Mouse (Mus musculus) kidney, postnatal 10 days (tissue): ENCODE results near the gene Gm5431.
A peak's percentile ranks its signal among the peaks of the same experiment; 100 is the strongest.
"Not testable (repeated sequence)": the region's sequence is repeated elsewhere in the genome, so short reads cannot be mapped to it uniquely, and the experiment has no call there.

Source experiments
- DNase-seq: peaks from one replicate; pipeline ENCODE4 v3.0.0; 2021; ENCODE audit warnings: mixed read lengths

Gene Gm5431

DNA sequence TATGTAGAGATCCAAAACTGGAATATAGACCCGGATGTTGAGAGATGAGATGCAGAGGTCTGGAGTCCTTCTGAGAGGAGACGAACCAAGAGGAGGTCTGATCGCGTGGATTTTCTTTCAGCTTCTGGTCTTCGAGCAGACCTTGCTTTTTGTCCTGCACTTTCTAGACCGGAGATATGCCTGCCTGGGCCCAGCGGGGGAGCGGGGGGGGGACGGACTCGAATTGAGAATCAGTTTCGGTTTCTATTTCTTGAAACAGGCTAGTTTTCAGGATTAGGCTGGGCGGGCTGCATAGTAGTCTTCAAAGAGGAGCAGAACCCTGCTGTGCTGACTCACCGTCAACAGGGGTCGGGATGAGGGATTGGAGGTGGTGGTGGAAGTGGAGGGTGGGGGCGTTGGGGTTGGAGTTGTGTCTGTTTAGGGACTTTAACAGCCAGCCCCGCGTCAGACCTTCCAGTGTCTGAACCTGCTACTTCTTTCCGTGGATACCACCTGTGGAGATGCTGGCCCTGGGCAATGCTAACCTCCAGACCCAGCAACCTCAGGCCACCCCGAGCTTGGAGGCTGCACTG lies 30.7 kb downstream of the Gm5431 start, which contains the start of gene Irgm1:
Irgm1 (minus strand) TSS at position 483 of the 572 bp plus-strand sequence.
- peak; percentile 86 for DNase-seq

GRCm38 (mm10) chr11:48870781-48871180 lies 31.2 kb downstream of the Gm5431 start:
- DNase-seq = no peak

GRCm38 (mm10) chr11:48869380-48870110 lies 32.5 kb downstream of the Gm5431 start:
- peak; percentile 52 for DNase-seq

DNA sequence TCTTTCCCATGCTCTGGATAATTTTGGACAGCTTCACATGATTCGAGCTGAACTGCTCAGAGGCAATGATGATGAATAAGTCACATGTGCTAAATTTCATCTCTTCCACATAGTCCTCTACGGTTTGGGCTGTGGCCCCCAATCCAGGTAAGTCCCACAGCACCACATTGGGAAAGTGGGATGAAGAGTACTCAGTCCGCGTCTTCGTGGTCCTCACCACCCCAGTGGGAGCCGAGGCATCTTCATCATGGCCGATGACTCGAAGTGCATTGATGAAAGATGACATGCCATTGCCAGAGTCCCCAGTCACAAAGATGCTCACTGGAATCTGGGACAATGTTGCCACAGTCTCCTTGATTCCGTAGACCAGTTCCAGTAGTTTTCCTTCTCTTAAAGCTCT lies 35.5 kb downstream of the Gm5431 start:
- DNase-seq = no peak

DNA sequence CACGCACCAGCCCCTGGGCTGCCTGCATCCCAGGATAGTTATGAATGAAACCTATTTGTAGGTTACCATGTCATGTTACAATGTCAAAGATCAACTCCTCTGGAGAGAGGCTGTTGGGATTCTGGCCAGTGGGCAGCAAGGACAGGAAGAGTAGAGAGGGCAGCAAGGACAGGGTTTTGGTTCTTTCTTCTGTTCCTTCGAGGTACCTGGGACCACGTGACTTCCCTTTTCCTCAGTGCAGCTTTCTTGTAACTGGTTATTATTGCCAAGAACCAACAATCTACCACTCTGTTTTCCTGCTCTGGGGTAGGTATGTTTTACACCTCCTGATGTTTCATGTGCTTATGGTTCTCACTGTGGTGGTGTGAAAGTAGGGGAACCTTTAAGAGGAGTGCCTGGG lies 38.2 kb downstream of the Gm5431 start:
- no peak for DNase-seq

DNA sequence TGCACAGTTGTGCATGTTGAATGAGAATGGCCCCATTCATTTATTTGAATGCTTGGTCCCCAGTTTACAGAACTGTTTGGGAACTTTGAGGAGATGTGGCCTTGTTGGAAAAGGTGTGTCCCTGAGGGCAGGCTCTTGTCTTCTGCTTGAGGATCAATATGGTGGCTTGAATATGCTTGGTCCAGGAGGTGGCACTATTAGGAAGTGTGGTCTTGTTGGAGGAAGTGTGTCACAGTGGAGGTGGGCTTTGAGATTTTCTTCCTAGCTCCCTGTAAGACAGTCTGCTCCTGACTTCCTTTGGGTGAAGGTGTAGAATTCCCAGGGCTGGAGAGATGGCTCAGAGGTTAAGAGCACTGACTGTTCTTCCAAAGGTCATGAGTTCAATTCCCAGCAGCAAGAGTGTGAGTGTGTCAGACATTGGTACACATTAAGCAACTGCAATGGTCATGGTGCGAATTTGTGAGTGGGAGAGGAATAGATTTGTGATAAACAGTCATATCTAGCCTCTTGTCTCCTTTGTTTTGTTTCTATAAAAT lies 39.2 kb downstream of the Gm5431 start:
- no peak for DNase-seq

DNA sequence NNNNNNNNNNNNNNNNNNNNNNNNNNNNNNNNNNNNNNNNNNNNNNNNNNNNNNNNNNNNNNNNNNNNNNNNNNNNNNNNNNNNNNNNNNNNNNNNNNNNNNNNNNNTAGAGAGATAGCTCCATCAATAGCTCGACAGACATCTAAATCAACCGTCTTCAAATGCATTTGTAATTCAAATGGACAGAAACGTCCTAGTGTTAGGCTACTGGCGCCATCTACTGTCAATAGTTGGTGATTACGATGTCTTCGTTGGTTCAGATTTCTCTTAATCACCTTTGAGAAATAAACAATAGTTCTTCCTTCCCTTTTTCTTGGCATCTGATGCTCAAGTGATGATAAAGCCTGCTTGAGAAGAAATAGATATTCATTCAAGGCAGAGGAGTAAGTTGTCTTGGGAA lies 43.0 kb downstream of the Gm5431 start:
- DNase-seq = peak; percentile 75

- peak; percentile 89 for DNase-seq
Observed at GRCm38 (mm10) chr11:48853474-48854180, 48.4 kb downstream of the Gm5431 start.

GRCm38 (mm10) chr11:48852624-48853473 lies 49.2 kb downstream of the Gm5431 start:
- no peak for DNase-seq

- no peak for DNase-seq
Observed at GRCm38 (mm10) chr11:48852190-48852589, 49.8 kb downstream of the Gm5431 start.

DNA sequence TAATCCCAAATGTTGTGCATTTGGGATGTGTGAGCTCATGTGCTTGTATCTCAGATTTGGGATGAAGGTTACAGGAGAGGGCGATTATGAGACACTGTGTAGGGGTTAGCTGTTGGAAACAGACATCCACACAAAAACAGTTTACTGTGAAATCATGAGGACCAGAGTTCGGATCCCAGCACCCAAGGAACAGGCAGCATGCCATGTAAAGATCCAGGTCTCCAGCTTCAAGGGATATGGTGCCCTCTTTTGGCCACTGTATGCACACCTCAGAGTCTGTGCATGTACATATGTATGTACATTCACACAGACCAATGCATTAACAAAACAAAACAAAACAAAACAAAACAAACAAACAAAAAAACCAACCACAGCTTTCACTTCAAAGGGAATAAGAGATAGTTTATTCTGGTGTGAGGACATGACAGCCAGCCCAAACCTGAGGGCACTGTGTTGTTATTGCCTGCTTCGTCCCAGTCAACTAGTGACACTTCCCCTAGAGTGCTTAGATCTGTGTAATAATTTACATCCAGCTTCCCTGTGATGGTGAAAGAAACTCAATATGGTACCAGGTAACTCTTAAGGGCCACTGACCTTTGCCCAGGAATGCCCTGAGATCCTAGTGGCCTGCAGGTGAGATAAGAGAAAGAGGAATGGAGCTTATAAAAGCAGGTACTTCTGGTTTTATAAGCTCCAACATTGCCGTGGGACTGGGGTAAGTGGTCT lies 50.6 kb downstream of the Gm5431 start:
- no peak for DNase-seq

DNA sequence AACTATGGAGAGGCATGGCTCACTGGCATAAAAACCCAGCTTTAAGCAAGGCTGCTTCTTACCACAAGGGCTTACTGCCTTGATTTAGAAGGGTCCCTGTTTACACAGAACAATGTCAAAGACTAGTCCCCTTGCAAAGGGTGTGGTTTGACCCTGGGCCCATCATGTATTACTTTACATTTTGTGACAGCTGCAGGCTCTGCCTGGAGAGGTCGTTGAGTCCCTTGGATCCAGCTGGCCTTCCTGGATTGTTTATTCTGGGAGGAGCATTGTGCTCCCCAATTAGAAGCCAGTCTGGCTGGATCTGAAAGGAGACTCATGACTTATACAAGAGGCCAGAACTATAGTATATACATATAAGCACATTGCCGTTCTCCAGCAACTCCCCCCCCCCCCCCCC lies 51.8 kb downstream of the Gm5431 start:
- DNase-seq = no peak

- DNase-seq = no peak
Observed at GRCm38 (mm10) chr11:48846881-48847280, 55.1 kb downstream of the Gm5431 start.

- not testable (repeated sequence) for DNase-seq
Observed at GRCm38 (mm10) chr11:48846362-48846761, 55.7 kb downstream of the Gm5431 start.

DNA sequence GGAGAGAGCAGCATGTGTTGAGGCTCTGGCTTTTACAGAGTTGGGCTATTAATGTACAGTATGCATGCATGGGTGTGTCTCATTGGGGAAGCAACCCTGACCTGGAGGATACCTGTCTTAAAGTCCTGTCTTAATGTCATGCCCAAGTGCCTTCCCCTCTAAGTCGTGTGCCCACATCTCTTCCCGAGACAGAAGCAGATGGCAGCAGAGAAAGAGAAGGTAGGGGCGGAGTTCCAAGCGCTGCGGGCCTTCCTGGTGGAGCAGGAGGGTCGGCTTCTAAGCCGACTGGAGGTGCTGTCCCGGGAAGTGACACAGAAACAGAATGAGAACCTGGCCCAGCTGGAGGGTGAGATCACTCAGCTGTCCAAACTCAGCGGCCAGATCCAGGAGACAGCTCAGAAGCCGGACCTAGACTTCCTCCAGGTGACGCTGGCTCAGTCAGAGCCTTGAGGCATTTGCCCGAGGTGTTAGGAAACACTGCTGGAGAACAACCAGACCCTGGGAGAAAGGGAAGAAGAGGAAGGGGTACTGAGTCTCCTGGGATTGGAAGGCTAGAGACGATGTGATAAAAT lies 56.7 kb downstream of the Gm5431 start:
- DNase-seq = no peak

DNA sequence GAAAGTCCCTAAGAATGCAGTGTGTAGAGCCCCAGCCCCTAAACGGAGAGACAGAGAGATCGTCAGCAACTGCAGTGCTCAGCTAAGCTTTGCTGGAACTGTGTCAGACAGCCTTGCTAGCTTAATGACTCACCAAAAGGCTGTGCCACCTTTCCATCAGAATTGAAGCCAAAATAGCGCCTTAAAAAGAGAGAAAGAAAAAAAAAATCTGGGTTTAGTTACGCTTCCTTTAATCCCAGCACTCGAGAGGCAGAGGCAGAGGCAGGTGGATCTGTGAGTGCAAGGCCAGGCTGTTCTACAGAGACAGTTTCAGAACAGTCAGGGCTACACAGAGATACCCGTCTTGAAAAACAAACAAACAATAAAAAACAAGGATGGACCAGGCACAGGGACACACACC lies 57.7 kb downstream of the Gm5431 start:
- no peak for DNase-seq

DNA sequence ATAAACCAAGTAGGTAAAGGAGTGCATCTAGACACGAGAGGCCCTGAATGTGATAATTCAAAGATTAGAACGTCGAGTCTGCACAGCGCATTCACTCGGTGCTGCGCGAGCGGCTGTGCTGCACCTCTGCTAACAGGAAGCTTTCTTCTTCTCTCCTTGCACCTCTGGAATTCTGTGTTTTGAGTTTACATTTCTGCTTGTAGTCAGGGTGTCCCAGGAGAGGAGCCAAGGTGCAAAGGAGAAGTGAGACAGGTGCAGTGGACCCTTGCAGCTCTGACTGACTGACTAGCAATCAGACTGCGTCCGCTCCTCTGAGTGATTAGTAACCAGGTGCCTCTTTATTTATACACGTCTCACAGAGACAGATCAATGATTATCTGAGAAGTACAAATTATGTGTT lies 58.8 kb downstream of the Gm5431 start:
- peak; percentile 54 for DNase-seq

DNA sequence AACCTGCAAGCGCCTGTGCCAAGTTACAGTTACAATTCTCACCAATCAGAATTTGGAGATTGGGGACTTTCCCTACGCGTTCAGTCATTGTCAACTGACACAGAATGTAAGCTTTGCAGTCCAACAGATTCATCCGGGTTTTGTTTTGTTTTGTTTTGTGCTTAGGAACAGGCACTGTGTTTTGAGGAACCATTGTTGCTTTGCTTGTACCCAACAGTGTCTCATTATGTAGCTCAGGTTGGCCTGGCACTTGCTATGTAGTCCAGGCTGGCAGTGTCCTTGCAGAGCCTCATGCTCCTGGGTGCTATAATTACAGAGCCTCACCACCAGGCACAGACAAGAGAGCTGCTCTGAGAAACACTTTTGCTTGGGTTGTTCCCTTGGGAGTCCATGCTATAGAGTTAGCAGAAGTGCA lies 59.6 kb downstream of the Gm5431 start:
- no peak for DNase-seq

DNA sequence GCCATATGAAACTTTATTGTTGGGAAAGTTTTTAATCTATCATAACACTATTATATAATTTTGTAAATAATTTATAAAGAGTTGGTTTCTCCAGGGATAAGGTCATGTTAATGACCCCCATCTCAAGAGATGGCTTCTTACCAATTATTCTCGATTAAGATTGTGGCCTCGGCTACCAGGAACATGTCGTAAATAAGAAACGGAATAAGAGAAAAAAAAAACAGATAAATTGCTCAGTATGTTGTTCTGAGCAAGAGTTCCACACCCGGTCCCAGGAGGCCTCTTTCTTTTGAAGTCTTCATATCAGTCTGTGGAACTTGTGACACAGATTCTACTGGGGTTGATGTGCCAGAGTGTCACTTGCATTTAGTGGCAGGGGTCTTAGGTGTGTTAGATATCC lies 60.8 kb downstream of the Gm5431 start:
- no peak for DNase-seq

- peak; percentile 35 for DNase-seq
Observed at GRCm38 (mm10) chr11:48840805-48841204, 61.2 kb downstream of the Gm5431 start.

DNA sequence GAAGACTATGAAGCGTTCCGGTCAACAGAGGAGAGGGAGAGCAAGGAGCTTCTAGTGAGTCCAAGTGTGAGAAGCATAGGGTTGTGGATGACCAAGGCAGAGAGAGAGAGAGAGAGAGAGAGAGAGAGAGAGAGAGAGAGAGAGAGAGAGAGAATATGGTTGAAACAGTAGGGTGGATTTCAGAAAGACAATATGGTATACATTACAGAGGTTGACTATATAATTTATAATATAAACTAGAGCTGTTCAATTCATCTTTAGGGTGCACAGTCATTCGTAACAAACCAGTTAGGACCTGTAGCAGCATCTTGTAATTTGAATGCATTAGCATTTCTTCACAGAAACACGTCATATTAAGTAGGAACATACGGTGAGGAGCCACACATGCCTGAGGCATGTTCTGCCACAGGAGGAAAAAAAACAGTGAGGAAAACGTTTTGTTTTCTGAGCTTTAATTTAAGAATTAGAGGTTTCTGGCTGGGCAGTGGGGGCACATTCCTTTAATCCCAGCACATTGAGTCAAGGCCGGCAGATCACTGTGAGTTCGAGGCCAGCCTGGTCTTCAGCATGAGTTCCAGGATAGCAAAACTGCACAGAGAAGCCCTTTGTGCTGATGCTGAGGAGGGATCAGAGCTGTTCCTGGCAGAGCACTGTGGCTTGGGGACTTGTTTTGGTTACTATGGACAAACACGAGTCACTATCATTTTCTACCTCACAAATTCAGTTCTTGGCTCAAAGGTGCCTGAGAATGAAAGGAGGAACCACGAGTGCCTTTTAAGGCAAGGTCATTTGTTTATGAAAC lies 62.9 kb downstream of the Gm5431 start:
- DNase-seq = no peak
